In genomic region chr13:23429771-23430380, GRCm38 (mm10) we compare ENCODE assay signal across 8 mouse cellular contexts. TPM values are rescaled to one million over a fixed set of nuclear protein-coding genes. Genes with fewer than 3 reads are reported as not detected.
DNase-seq lines count a peak whose midpoint lies in the region; ATAC-seq and TF ChIP-seq lines count a peak whose summit lies in the region.

No protein-coding gene starts in this region.

- no peak for ATAC-seq in lung, embryonic 15.5 days (ENCODE audit: borderline replicate concordance, extremely low read depth, low FRiP score, low TSS enrichment)
- no peak for ATAC-seq in forebrain, embryonic 13.5 days
- ATAC-seq in liver, embryonic 11.5 days (replicated peaks; ENCODE audit: low FRiP score) = no peak
- ATAC-seq in stomach, postnatal 0 days (ENCODE audit: low FRiP score, low TSS enrichment) = no peak

- WGBS in lung, embryonic 15.5 days = 24% methylated on average over 10 of the region's 10 CpGs
- WGBS in forebrain, embryonic 13.5 days = 41% methylated on average over 10 of the region's 10 CpGs
- 35% methylated on average over 10 of the region's 10 CpGs for WGBS in liver, embryonic 11.5 days
- 25% methylated on average over 10 of the region's 10 CpGs for WGBS in stomach, postnatal 0 days

- no peaks in the 10 kb centered on the region for H3K27me3 ChIP-seq in lung, embryonic 15.5 days
- 0 out of 2 replicates have a peak, but pooled peaks cover 3% of the 10 kb centered on the region for H3K27me3 ChIP-seq in forebrain, embryonic 13.5 days
- no peaks in the 10 kb centered on the region for H3K27me3 ChIP-seq in liver, embryonic 11.5 days (replicated peaks; ENCODE audit: control insufficient read depth, insufficient read depth, low read length)
- no peaks in the 10 kb centered on the region for H3K27me3 ChIP-seq in stomach, postnatal 0 days (ENCODE audit: control insufficient read depth, insufficient read depth, low read length)

- peak overlapping the region; percentile 94 for H3K27ac ChIP-seq in lung, embryonic 15.5 days
- H3K27ac ChIP-seq in forebrain, embryonic 13.5 days = peak overlapping the region; percentile 92
- H3K27ac ChIP-seq in liver, embryonic 11.5 days (ENCODE audit: low read depth, low read length) = no peak overlapping the region
- no peak overlapping the region for H3K27ac ChIP-seq in stomach, postnatal 0 days (replicated peaks)

- DNase-seq in lung, postnatal 10 days = no peak
- peak; percentile 20 for DNase-seq in liver, embryonic 11.5 days (ENCODE audit: low spot score)
- no peak for DNase-seq in stomach, postnatal 0 days (ENCODE audit: low spot score)
- DNase-seq in retina, postnatal 1 day = no peak
- DNase-seq in layer of hippocampus, adult 18-20 months (ENCODE audit: low spot score in 2 of 2) = no peak
- no peak for DNase-seq in right cerebral cortex, postnatal 25 days

- no peak for TF ChIP-seq CTCF in stomach, postnatal 0 days (IDR thresholded peaks at IDR 0.05; ENCODE audit: low read depth)

- no peaks in the 10 kb centered on the region for H3K36me3 ChIP-seq in lung, embryonic 15.5 days
- no peaks in the 10 kb centered on the region for H3K36me3 ChIP-seq in forebrain, embryonic 13.5 days (ENCODE audit: poor library complexity, severe bottlenecking)
- no peaks in the 10 kb centered on the region for H3K36me3 ChIP-seq in liver, embryonic 11.5 days (ENCODE audit: control insufficient read depth, insufficient read depth, low read length)
- no peaks in the 10 kb centered on the region for H3K36me3 ChIP-seq in stomach, postnatal 0 days (ENCODE audit: control insufficient read depth, insufficient read depth, low read length)

- peak overlapping the region; percentile 58 for H3K9ac ChIP-seq in lung, embryonic 15.5 days
- H3K9ac ChIP-seq in forebrain, embryonic 13.5 days = peak overlapping the region; percentile 70
- peak overlapping the region; percentile 66; the same call in 1 of the 2 replicates for H3K9ac ChIP-seq in liver, embryonic 11.5 days (ENCODE audit: low read depth, low read length)
- H3K9ac ChIP-seq in stomach, postnatal 0 days (ENCODE audit: low read length) = peak overlapping the region; percentile 59; the same call in 1 of the 2 replicates

- no peaks in the 10 kb centered on the region for H3K9me3 ChIP-seq in lung, embryonic 15.5 days
- H3K9me3 ChIP-seq in forebrain, embryonic 13.5 days (replicated peaks) = no peaks in the 10 kb centered on the region
- no peaks in the 10 kb centered on the region for H3K9me3 ChIP-seq in liver, embryonic 11.5 days (ENCODE audit: control insufficient read depth, low read length)
- no peaks in the 10 kb centered on the region for H3K9me3 ChIP-seq in stomach, postnatal 0 days (ENCODE audit: control insufficient read depth, low read length)

- H3K4me3 ChIP-seq in lung, embryonic 15.5 days = peak overlapping the region; percentile 54
- H3K4me3 ChIP-seq in forebrain, embryonic 13.5 days = peak overlapping the region; percentile 53
- peak overlapping the region; percentile 69 for H3K4me3 ChIP-seq in liver, embryonic 11.5 days (ENCODE audit: low read depth, low read length)
- peak overlapping the region; percentile 55 for H3K4me3 ChIP-seq in stomach, postnatal 0 days (ENCODE audit: low read depth, low read length)

- TF ChIP-seq EP300 in stomach, postnatal 0 days (optimal IDR thresholded peaks at IDR 0.05) = no peak

- H3K4me2 ChIP-seq in lung, embryonic 15.5 days = peak overlapping the region; percentile 60
- H3K4me2 ChIP-seq in forebrain, embryonic 13.5 days = peak overlapping the region; percentile 62
- peak overlapping the region; percentile 89 for H3K4me2 ChIP-seq in liver, embryonic 11.5 days
- H3K4me2 ChIP-seq in stomach, postnatal 0 days (replicated peaks; ENCODE audit: low read depth) = peak overlapping the region; percentile 55

- peaks cover 37% of the 10 kb centered on the region for H3K4me1 ChIP-seq in lung, embryonic 15.5 days
- H3K4me1 ChIP-seq in forebrain, embryonic 13.5 days = peaks cover 29% of the 10 kb centered on the region
- H3K4me1 ChIP-seq in liver, embryonic 11.5 days (replicated peaks; ENCODE audit: control insufficient read depth, insufficient read depth, low read length) = peaks cover 21% of the 10 kb centered on the region
- no peaks in the 10 kb centered on the region for H3K4me1 ChIP-seq in stomach, postnatal 0 days (replicated peaks; ENCODE audit: control insufficient read depth, insufficient read depth)

RNA-seq across cellular contexts. Expression of gene Abt1, which starts 6.2 kb away (rescaled TPM):
- 13.6 and 14.2 TPM in 2 replicates for polyA plus RNA-seq in lung, embryonic 15.5 days (2015; fragmentation: Nextera tagmentation; extraction: Ambion mirVana)
- polyA plus RNA-seq in forebrain, embryonic 13.5 days (2015; fragmentation: Nextera tagmentation; extraction: Ambion mirVana) = 12.4 and 13.4 TPM in 2 replicates
- polyA plus RNA-seq in liver, embryonic 11.5 days (2014; fragmentation: Nextera tagmentation; extraction: Ambion mirVana) = 13.1 and 13.4 TPM in 2 replicates
- polyA plus RNA-seq in stomach, postnatal 0 days (2015; fragmentation: Nextera tagmentation; extraction: Ambion mirVana) = 7.1 and 7.4 TPM in 2 replicates
- 1 to 10 TPM; 8.8 to 9.5 TPM for total RNA-seq in layer of hippocampus, adult 18-20 months (2021)

RNA-seq across cellular contexts. Expression of gene Btn1a1, which starts 35.8 kb away (rescaled TPM):
- 0.14 and 0.26 TPM in 2 replicates for polyA plus RNA-seq in lung, embryonic 15.5 days (2015; fragmentation: Nextera tagmentation; extraction: Ambion mirVana)
- not detected in 2 replicates for polyA plus RNA-seq in forebrain, embryonic 13.5 days (2015; fragmentation: Nextera tagmentation; extraction: Ambion mirVana)
- polyA plus RNA-seq in liver, embryonic 11.5 days (2014; fragmentation: Nextera tagmentation; extraction: Ambion mirVana) = 1.8 and 2.2 TPM in 2 replicates
- 0.05 TPM in 1 of 2 replicates, not detected in the other for polyA plus RNA-seq in stomach, postnatal 0 days (2015; fragmentation: Nextera tagmentation; extraction: Ambion mirVana)
- not detected for total RNA-seq in layer of hippocampus, adult 18-20 months (2021)

RNA-seq across cellular contexts. Expression of gene Btn2a2, which starts 58.8 kb away (rescaled TPM):
- 0.16 and 0.21 TPM in 2 replicates for polyA plus RNA-seq in lung, embryonic 15.5 days (2015; fragmentation: Nextera tagmentation; extraction: Ambion mirVana)
- polyA plus RNA-seq in forebrain, embryonic 13.5 days (2015; fragmentation: Nextera tagmentation; extraction: Ambion mirVana) = 0.08 and 0.21 TPM in 2 replicates
- 0.08 and 0.32 TPM in 2 replicates for polyA plus RNA-seq in liver, embryonic 11.5 days (2014; fragmentation: Nextera tagmentation; extraction: Ambion mirVana)
- 0.04 and 0.07 TPM in 2 replicates for polyA plus RNA-seq in stomach, postnatal 0 days (2015; fragmentation: Nextera tagmentation; extraction: Ambion mirVana)
- total RNA-seq in layer of hippocampus, adult 18-20 months (2021) = 1 to 10 TPM in 1 of 2 experiments, under 1 TPM in 1; 0.91 to 1.4 TPM

Comparison
In these comparisons a context has a peak if more than half of its experiments do, and no peak if none do; other contexts are left out.
1. H3K27ac ChIP-seq: peak in lung, embryonic 15.5 days (single experiment) and forebrain, embryonic 13.5 days (single experiment); none in liver, embryonic 11.5 days (single experiment) and stomach, postnatal 0 days (single experiment).
2. Peak in every context shown above with its lines, with median percentiles within 50 percentile points of each other: H3K4me2 ChIP-seq, H3K4me3 ChIP-seq and H3K9ac ChIP-seq.